8 mouse cellular contexts compared by ENCODE assay signal in genomic region chr11:16260764-16261578, GRCm38 (mm10). TPM values are rescaled to one million over a fixed set of nuclear protein-coding genes. Genes with fewer than 3 reads are reported as not detected.
A peak's percentile ranks its signal among the peaks of the same experiment; 100 is the strongest.
DNase-seq lines count a peak whose midpoint lies in the region; ATAC-seq and TF ChIP-seq lines count a peak whose summit lies in the region.

No protein-coding gene starts in this region.

- no peaks in the 10 kb centered on the region for H3K4me1 ChIP-seq in ES-Bruce4 (ENCODE audit: control insufficient read depth, insufficient read depth, low read length)
- peaks cover 5% of the 10 kb centered on the region for H3K4me1 ChIP-seq in forebrain, embryonic 12.5 days
- H3K4me1 ChIP-seq in liver, embryonic 15.5 days (replicated peaks), result no peaks in the 10 kb centered on the region
- H3K4me1 ChIP-seq in olfactory bulb, adult 2 months (ENCODE audit: control insufficient read depth, insufficient read depth, low read length), result peaks cover 6% of the 10 kb centered on the region

- no peak overlapping the region for H3K27ac ChIP-seq in ES-Bruce4 (ENCODE audit: insufficient read depth, low read length)
- H3K27ac ChIP-seq in forebrain, embryonic 12.5 days, result no peak overlapping the region
- H3K27ac ChIP-seq in liver, embryonic 15.5 days (replicated peaks), result no peak overlapping the region
- peak overlapping the region; percentile 88 for H3K27ac ChIP-seq in olfactory bulb, adult 2 months (ENCODE audit: insufficient read depth, low read depth, low read length)

- no peaks in the 10 kb centered on the region for H3K36me3 ChIP-seq in ES-Bruce4 (ENCODE audit: control insufficient read depth, insufficient read depth, low read length, poor library complexity, severe bottlenecking)
- no peaks in the 10 kb centered on the region for H3K36me3 ChIP-seq in forebrain, embryonic 12.5 days (replicated peaks)
- no peaks in the 10 kb centered on the region for H3K36me3 ChIP-seq in liver, embryonic 15.5 days (replicated peaks)

- WGBS in forebrain, embryonic 12.5 days, result under 1% methylated on average over 40 of the region's 40 CpGs
- 1% methylated on average over 40 of the region's 40 CpGs for WGBS in liver, embryonic 15.5 days (ENCODE audit: insufficient replicate concordance)
- WGBS in olfactory bulb, adult 2 months, result 1% methylated on average over 40 of the region's 40 CpGs

- peak; percentile 1 for DNase-seq in c-Kit-positive CD71-positive TER-119-negative erythroid progenitor cells, embryonic 14.5 days (ENCODE audit: low read depth)
- DNase-seq in heart, postnatal 14 days, result peak; percentile 42 to 55
- DNase-seq in layer of hippocampus, adult 11-12 months (ENCODE audit: low spot score), result peak; percentile 81
- DNase-seq in spleen, adult 12 weeks (ENCODE audit: low spot score), result no peak

- peak overlapping the region; percentile 85 for H3K4me2 ChIP-seq in forebrain, embryonic 12.5 days
- peak overlapping the region; percentile 29 for H3K4me2 ChIP-seq in liver, embryonic 15.5 days

- no peak for TF ChIP-seq EP300 in ES-Bruce4 (IDR thresholded peaks at IDR 0.05; ENCODE audit: insufficient read depth, low read depth, low read length)

- H3K9me3 ChIP-seq in ES-Bruce4 (replicated peaks; ENCODE audit: control insufficient read depth, insufficient read depth, low read length, poor library complexity, severe bottlenecking), result no peaks in the 10 kb centered on the region
- no peaks in the 10 kb centered on the region for H3K9me3 ChIP-seq in forebrain, embryonic 12.5 days
- no peaks in the 10 kb centered on the region for H3K9me3 ChIP-seq in liver, embryonic 15.5 days (replicated peaks)

- peak; percentile 81 for ATAC-seq in forebrain, embryonic 12.5 days (ENCODE audit: low FRiP score)
- ATAC-seq in liver, embryonic 15.5 days (ENCODE audit: insufficient read depth), result no peak

- no peak for TF ChIP-seq POLR2A in ES-Bruce4 (IDR thresholded peaks at IDR 0.05; ENCODE audit: insufficient read depth, low read length)
- no peak for TF ChIP-seq POLR2A in olfactory bulb, adult 2 months (IDR thresholded peaks at IDR 0.05; ENCODE audit: insufficient read depth, low read depth, low read length)

- H3K27me3 ChIP-seq in ES-Bruce4 (ENCODE audit: control insufficient read depth, insufficient read depth, low read length, poor library complexity, severe bottlenecking), result peaks cover 11% of the 10 kb centered on the region
- H3K27me3 ChIP-seq in forebrain, embryonic 12.5 days, result peaks cover 46% of the 10 kb centered on the region
- peaks cover 47% of the 10 kb centered on the region for H3K27me3 ChIP-seq in liver, embryonic 15.5 days

- peak overlapping the region; percentile 77 for H3K4me3 ChIP-seq in ES-Bruce4 (ENCODE audit: low read depth, low read length)
- H3K4me3 ChIP-seq in forebrain, embryonic 12.5 days (replicated peaks), result peak overlapping the region; percentile 50
- no peak overlapping the region for H3K4me3 ChIP-seq in liver, embryonic 15.5 days (replicated peaks)
- peak overlapping the region; percentile 79 for H3K4me3 ChIP-seq in olfactory bulb, adult 2 months (ENCODE audit: insufficient read depth, low read depth, low read length)

- peak; percentile 72 for TF ChIP-seq CTCF in ES-Bruce4 (IDR thresholded peaks at IDR 0.05; ENCODE audit: low read depth, low read length)
- TF ChIP-seq CTCF in olfactory bulb, adult 2 months (IDR thresholded peaks at IDR 0.05; ENCODE audit: insufficient read depth, low read depth, low read length), result peak; percentile 62; the same call in 1 of the 2 replicates

- intact Hi-C loops in heart, postnatal 14 days (cut with DNase I), result loop anchor here (10.0 kb wide), 1 partner anchor 154 kb away; no protein-coding TSS in a partner anchor

- H3K9ac ChIP-seq in ES-Bruce4 (ENCODE audit: low read depth, poor library complexity, severe bottlenecking), result peak overlapping the region; percentile 59
- peak overlapping the region; percentile 58 for H3K9ac ChIP-seq in forebrain, embryonic 12.5 days
- no peak overlapping the region for H3K9ac ChIP-seq in liver, embryonic 15.5 days

RNA-seq across cellular contexts. Expression of gene Vstm2a, which starts 3.4 kb away (rescaled TPM):
- not detected in 2 replicates for polyA plus RNA-seq in ES-Bruce4 (2011; ENCODE audit: insufficient read depth, insufficient read length, low read depth, missing spikeins)
- 10.4 and 11.7 TPM in 2 replicates for polyA plus RNA-seq in forebrain, embryonic 12.5 days (2016; fragmentation: Nextera tagmentation; extraction: Ambion mirVana)
- under 1 TPM in 1 of 2 experiments, not detected in 1; 0.37 TPM for total RNA-seq in heart, postnatal 14 days (2021)
- 0.03 TPM in 1 of 2 replicates, not detected in the other for polyA plus RNA-seq in liver, embryonic 15.5 days (2015; fragmentation: Nextera tagmentation; extraction: Ambion mirVana)
- polyA plus RNA-seq in olfactory bulb, adult 2 months (2012; ENCODE audit: insufficient read depth, insufficient read length, low replicate concordance, missing spikeins), result not detected in 2 replicates
